Mouse (Mus musculus) ES-Bruce4 (cell line): ENCODE data around the gene Tcaf1. TPM values are rescaled to one million over a fixed set of nuclear protein-coding genes. Genes with fewer than 3 reads are reported as not detected.

Experiments used
- H3K27ac ChIP-seq: 2 replicates; pipeline ENCODE4 v1.5.1; 2012; ENCODE audit warnings: low read length, inconsistent platforms; ENCODE audit not compliant: insufficient read depth
- H3K27me3 ChIP-seq: 2 replicates; pipeline ENCODE4 v1.6.1; 2012; ENCODE audit warnings: mild to moderate bottlenecking, low read length, inconsistent platforms; ENCODE audit not compliant: control insufficient read depth, poor library complexity, insufficient read depth, severe bottlenecking
- H3K36me3 ChIP-seq: 2 replicates; pipeline ENCODE4 v1.6.1; 2012; ENCODE audit warnings: inconsistent platforms, mild to moderate bottlenecking, low read length, moderate library complexity; ENCODE audit not compliant: control insufficient read depth, poor library complexity, insufficient read depth, severe bottlenecking
- H3K4me1 ChIP-seq: one replicate; pipeline ENCODE4 v1.8.1; 2011; ENCODE audit warnings: low read length; ENCODE audit not compliant: control insufficient read depth, insufficient read depth
- H3K4me3 ChIP-seq: 2 replicates; pipeline ENCODE4 v1.5.1; 2011; ENCODE audit warnings: low read depth, mild to moderate bottlenecking, low read length
- H3K9ac ChIP-seq: 2 replicates; pipeline ENCODE4 v1.6.1; 2012; ENCODE audit warnings: low read depth, mild to moderate bottlenecking, inconsistent platforms; ENCODE audit not compliant: poor library complexity, severe bottlenecking
- H3K9me3 ChIP-seq: replicated peaks from 2 replicates; pipeline ENCODE4 v1.6.1; 2012; ENCODE audit warnings: mild to moderate bottlenecking, low read length, inconsistent platforms; ENCODE audit not compliant: control insufficient read depth, poor library complexity, insufficient read depth, severe bottlenecking
- CTCF ChIP-seq: IDR thresholded peaks from one replicate; pipeline ENCODE4 v1.8.1; 2011; ENCODE audit warnings: low read depth, low read length
- EP300 ChIP-seq: IDR thresholded peaks from 2 replicates; pipeline ENCODE4 v1.6.1; 2011; ENCODE audit warnings: low read depth, low read length; ENCODE audit not compliant: insufficient read depth
- POLR2A ChIP-seq: IDR thresholded peaks from one replicate; pipeline ENCODE4 v1.8.1; 2011; ENCODE audit warnings: low read length; ENCODE audit not compliant: insufficient read depth
- polyA plus RNA-seq: library from polyadenylated mRNA; stranded (reverse); fragments of >200 nt; gene quantifications from 2 replicates; pipeline ENCODE4 v1.2.4, GENCODE M21; 2011; ENCODE audit warnings: low read depth; ENCODE audit not compliant: missing spikeins, insufficient read depth, insufficient read length

Gene Tcaf1
- polyA plus RNA-seq, 1 experiment: 35.6 TPM

DNA sequence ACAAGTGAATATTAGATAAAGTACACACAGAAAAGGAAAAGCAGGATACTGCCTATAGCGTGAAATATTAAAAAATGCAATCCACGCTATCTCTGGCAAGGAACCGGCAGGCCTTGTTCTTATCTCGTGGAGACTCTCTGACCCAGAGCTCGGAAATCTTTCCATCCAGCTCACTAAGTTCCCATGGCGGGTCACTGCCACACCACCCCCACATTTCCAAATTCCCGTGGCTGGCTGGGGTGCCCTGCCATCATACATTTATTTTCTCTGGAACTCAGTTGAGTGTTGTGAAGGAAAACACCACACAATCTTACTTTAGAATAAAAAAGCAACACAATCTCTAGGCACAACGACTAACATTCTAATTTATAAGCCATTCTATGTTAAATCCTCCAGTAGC lies 4.8 kb upstream of the Tcaf1 start:
- Histone ChIP-seq H3K27me3 (no peaks in the 10 kb centered on the region), H3K36me3 (no peaks in the 10 kb centered on the region), H3K9me3 (no peaks in the 10 kb centered on the region), H3K4me3 (no peak overlapping the region), H3K27ac (no peak overlapping the region), H3K9ac (no peak overlapping the region), H3K4me1 (no peaks in the 10 kb centered on the region)
- TF ChIP-seq POLR2A (no peak), CTCF (no peak), EP300 (no peak)

DNA sequence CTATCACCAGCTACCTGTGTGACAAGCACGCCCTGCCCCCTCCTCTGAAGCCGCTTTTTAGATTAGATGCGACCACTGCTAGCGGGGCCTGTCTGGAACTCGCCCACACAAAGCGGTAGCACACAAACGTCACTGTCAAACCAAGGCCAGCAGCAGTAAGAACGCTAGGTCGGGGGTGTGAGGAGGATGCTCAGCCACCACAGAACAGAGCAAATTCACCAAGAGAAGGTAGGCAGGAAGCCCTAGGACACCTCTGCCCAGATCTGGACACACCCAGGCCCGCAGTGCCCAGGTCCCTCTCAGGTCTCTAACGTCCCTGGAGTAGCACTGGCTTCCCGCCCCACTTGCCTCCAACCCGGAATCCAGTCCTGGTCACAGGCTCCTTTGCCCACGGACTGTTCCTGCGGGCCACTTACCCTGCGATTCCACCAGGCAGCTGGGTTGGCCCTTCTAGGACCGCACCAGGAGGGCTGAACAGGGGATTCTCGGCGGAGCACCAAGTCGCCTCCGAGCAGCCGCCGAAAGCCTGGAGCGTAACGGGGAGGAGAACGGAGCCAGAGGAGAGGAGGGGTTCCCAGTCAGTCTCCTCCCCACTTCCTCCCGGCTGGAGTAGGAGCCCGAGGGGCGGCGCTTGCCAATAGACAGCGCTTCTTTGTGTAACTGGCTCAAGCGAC lies 17.2 kb downstream of the Tcaf1 start:
- no peaks in the 10 kb centered on the region for H3K36me3 ChIP-seq
- no peak for TF ChIP-seq EP300
- no peak for TF ChIP-seq POLR2A
- TF ChIP-seq CTCF: no peak
- H3K27me3 ChIP-seq: no peaks in the 10 kb centered on the region
- peak overlapping the region; percentile 75 for H3K9ac ChIP-seq
- no peak overlapping the region for H3K27ac ChIP-seq
- H3K4me3 ChIP-seq: peak overlapping the region; percentile 75
- no peaks in the 10 kb centered on the region for H3K4me1 ChIP-seq
- H3K9me3 ChIP-seq: no peaks in the 10 kb centered on the region

DNA sequence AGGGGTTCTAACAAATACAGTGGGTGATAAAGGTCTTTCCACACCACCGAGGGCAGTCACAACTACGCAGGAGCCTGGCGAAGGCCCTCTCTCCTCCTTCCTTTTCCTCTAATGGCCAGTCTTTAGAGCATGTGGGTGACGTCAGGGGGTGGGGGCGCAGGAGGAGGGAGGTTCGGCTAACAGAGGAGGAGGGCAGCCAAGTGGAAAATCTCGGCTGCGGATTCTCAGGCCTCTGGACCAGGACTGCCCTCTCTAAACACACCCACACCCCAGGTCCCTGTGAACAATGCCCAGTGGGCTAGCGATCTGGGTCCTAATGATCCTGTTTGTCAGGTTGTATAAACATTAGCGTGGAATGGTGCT lies 17.8 kb downstream of the Tcaf1 start:
- H3K9me3 ChIP-seq: no peaks in the 10 kb centered on the region
- H3K27me3 ChIP-seq: no peaks in the 10 kb centered on the region
- TF ChIP-seq EP300 (no peak), CTCF (no peak), POLR2A (no peak)
- no peaks in the 10 kb centered on the region for H3K36me3 ChIP-seq
- H3K4me3 ChIP-seq: peak overlapping the region; percentile 75
- H3K27ac ChIP-seq: no peak overlapping the region
- H3K4me1 ChIP-seq: no peaks in the 10 kb centered on the region
- H3K9ac ChIP-seq: peak overlapping the region; percentile 75

DNA sequence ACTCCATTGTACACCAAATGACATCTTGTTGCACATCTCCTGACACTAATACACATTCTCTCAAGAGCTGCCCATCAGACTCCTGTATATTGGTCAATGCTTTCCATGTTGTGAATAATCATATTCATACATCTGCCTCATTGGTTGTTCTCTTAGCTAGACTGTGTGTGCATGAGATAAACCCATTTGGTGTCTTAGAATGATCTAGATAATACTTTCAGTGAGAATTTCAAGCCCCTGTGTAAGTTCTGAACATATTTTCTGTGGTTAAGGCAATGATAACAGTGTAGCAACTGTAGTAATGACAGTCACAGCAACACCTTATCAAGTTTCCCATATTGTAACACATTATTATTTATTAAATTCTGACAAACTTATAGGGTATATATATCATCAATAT lies 20.1 kb downstream of the Tcaf1 start:
- Histone ChIP-seq H3K4me1 (no peaks in the 10 kb centered on the region), H3K27ac (no peak overlapping the region)
- TF ChIP-seq POLR2A (no peak), EP300 (no peak), CTCF (no peak)

DNA sequence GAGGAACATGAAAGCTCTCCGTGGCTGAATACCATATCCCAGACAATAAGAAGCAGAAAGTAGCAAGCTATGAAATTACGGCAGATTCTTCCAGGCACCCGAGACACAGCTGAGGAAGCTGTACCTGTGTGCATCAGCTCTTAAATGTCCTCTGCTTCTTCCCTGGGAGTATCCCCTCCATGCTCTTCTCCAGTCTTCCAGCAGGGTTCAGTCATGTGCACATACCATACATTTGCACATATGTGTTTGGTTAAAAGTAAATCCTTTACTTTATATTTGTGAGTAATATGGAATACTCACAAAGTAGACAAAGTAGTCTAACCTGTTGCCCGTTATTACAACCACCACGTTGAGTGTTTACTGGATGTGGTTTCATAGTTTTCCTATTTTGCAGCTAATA lies 22.0 kb downstream of the Tcaf1 start:
- H3K36me3 ChIP-seq: no peaks in the 10 kb centered on the region
- H3K27me3 ChIP-seq: no peaks in the 10 kb centered on the region
- no peak overlapping the region for H3K9ac ChIP-seq
- no peak overlapping the region for H3K27ac ChIP-seq
- TF ChIP-seq POLR2A (no peak), CTCF (no peak), EP300 (no peak)
- H3K4me1 ChIP-seq: no peaks in the 10 kb centered on the region
- H3K4me3 ChIP-seq: no peak overlapping the region
- H3K9me3 ChIP-seq: no peaks in the 10 kb centered on the region

More for the DNA sequence above, 20.1 kb downstream of the Tcaf1 start:
- no peak overlapping the region for H3K4me3 ChIP-seq
- no peaks in the 10 kb centered on the region for H3K36me3 ChIP-seq
- H3K9me3 ChIP-seq: no peaks in the 10 kb centered on the region
- H3K9ac ChIP-seq: no peak overlapping the region
- no peaks in the 10 kb centered on the region for H3K27me3 ChIP-seq

DNA sequence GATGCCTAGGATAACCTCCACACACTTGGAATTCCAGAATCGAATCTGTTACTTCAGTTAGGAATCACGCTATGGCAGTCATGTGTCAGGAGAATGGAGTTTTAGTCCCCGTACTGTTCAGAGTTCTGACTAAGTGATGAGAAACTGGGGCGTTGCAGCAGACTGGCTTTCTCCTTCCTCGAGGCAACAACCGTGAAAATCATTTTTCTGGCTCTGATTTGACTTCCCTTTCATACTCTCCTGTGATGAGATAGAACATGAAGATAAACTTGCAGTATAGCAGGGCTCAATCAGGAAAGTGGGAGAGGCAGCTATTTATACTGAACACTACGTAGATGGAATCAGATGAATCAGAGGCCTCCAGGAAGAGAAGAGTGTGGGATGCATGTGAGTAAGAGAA lies 29.8 kb downstream of the Tcaf1 start:
- TF ChIP-seq EP300 (no peak), POLR2A (no peak), CTCF (no peak)
- no peak overlapping the region for H3K27ac ChIP-seq
- no peaks in the 10 kb centered on the region for H3K4me1 ChIP-seq
- H3K9me3 ChIP-seq: no peaks in the 10 kb centered on the region
- no peaks in the 10 kb centered on the region for H3K36me3 ChIP-seq
- no peak overlapping the region for H3K9ac ChIP-seq
- H3K4me3 ChIP-seq: no peak overlapping the region
- no peaks in the 10 kb centered on the region; the same call in 1 of the 2 replicates for H3K27me3 ChIP-seq
